Mouse (Mus musculus) midbrain, embryonic 16.5 days (tissue): ENCODE results near the gene Efnb1. TPM values are rescaled to one million over a fixed set of nuclear protein-coding genes. Genes with fewer than 3 reads are reported as not detected.

ENCODE experiments used
- ATAC-seq: fragments of 200-750 bp; cut with Nextera tagmentation; 2 replicates; pipeline ENCODE4 v1.8.0; 2017; ENCODE audit warnings: moderate TSS enrichment
- H3K27ac ChIP-seq: fragments of 300-500 bp; sonication (generic); 2 replicates; pipeline ENCODE4 v1.5.1; 2014; ENCODE audit warnings: mild to moderate bottlenecking, low read length, mixed read lengths
- H3K27me3 ChIP-seq: fragments of 300-500 bp; sonication (generic); 2 replicates; pipeline ENCODE4 v1.6.1; 2014; ENCODE audit warnings: low read depth, low read length, mixed read lengths; ENCODE audit not compliant: control insufficient read depth, insufficient read depth
- H3K36me3 ChIP-seq: fragments of 300-500 bp; sonication (generic); 2 replicates; pipeline ENCODE4 v1.6.1; 2014; ENCODE audit warnings: mild to moderate bottlenecking, low read length, moderate library complexity, mixed read lengths; ENCODE audit not compliant: control insufficient read depth, insufficient read depth
- H3K4me1 ChIP-seq: fragments of 300-500 bp; sonication (generic); 2 replicates; pipeline ENCODE4 v1.6.1; 2014; ENCODE audit warnings: mild to moderate bottlenecking, low read length, mixed read lengths; ENCODE audit not compliant: control insufficient read depth, insufficient read depth
- H3K4me2 ChIP-seq: fragments of 300-500 bp; sonication (generic); 2 replicates; pipeline ENCODE4 v1.6.1; 2014; ENCODE audit warnings: mild to moderate bottlenecking, low read length, mixed read lengths
- H3K4me3 ChIP-seq: fragments of 300-500 bp; sonication (generic); 2 replicates; pipeline ENCODE4 v1.5.1; 2014; ENCODE audit warnings: low read depth, mild to moderate bottlenecking, low read length, moderate library complexity, mixed read lengths
- H3K9ac ChIP-seq: fragments of 300-500 bp; sonication (generic); 2 replicates; pipeline ENCODE4 v1.6.1; 2014; ENCODE audit warnings: low read depth, low read length, mixed read lengths
- H3K9me3 ChIP-seq: fragments of 300-500 bp; sonication (generic); replicated peaks from 2 replicates; pipeline ENCODE4 v1.6.1; 2014; ENCODE audit warnings: mild to moderate bottlenecking, low read length, mixed read lengths; ENCODE audit not compliant: control insufficient read depth, poor library complexity, severe bottlenecking
- WGBS: fragments of 180-500 bp; shearing (Covaris S2); extraction: QIAGEN DNeasy Blood & Tissue Kit; methylation state at CpG from one replicate; pipeline ENCODE4 v1.1.7; 2014; 5-methylcytosine and 5-hydroxymethylcytosine counted together
- polyA plus RNA-seq: library from polyadenylated mRNA; unstranded; fragments of >200 nt; fragmentation: Nextera tagmentation; extraction: Ambion mirVana; gene quantifications from 2 replicates; pipeline ENCODE4 v1.2.1, GENCODE M21; 2015

The Efnb1 gene
- polyA plus RNA-seq, 1 experiment from 2014 or later, result 15.6 TPM

DNA sequence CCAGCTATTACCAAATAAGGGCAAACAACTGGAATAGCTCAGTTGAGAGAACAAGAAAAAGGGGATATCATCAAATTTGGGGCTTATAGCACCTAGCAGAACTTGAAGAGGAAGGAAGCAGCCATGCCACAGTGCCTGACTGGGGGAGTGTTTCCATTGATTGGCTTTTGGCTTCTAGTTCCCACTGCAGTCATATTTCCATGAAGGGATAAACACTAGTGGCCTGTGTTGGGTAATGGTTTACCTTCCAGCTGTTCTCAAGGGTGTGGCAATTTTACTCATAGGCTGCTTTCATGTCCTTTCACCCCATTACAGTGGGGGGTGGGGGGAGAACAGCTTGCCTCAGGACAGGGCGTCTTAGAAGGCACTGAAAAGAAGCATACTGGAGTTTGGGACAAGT, 31.1 kb downstream of the Efnb1 start:
- H3K4me1 ChIP-seq, result no peaks in the 10 kb centered on the region
- no peaks in the 10 kb centered on the region for H3K36me3 ChIP-seq
- no peak overlapping the region for H3K4me3 ChIP-seq
- no peak overlapping the region for H3K27ac ChIP-seq
- H3K4me2 ChIP-seq, result no peak overlapping the region
- peaks cover 3% of the 10 kb centered on the region; the same call in 1 of the 2 replicates for H3K27me3 ChIP-seq
- H3K9me3 ChIP-seq, result no peaks in the 10 kb centered on the region
- WGBS, result 83% methylated on average over 1 of the region's 1 CpGs
- ATAC-seq, result no peak
- no peak overlapping the region for H3K9ac ChIP-seq

DNA sequence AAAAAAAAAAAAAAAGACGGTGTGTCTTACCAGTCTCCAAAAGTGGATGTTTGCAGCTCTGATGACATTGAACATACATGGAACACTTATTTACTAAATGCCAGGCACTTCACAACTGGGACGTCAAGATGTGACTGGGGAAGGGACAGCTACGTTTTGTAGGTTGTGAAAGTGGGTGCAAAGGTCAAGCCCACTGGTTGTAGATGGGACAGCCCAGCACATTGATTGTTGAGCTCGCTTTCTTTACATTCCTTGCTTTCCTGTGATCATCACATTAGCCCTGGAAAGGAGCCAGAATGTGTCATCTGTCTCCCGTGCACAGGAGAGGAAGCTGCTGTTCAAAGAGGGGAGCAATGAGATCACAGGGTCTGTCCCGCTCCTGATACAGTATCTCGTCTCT, 31.6 kb downstream of the Efnb1 start:
- WGBS, result 77% methylated on average over 7 of the region's 7 CpGs
- no peak overlapping the region for H3K4me3 ChIP-seq
- peaks cover 4% of the 10 kb centered on the region; the same call in 1 of the 2 replicates for H3K27me3 ChIP-seq

GRCm38 (mm10) chrX:99172301-99172700, 36.4 kb downstream of the Efnb1 start:
- no peak for ATAC-seq
- Histone ChIP-seq H3K27me3 (peaks cover 3% of the 10 kb centered on the region; the same call in 1 of the 2 replicates), H3K4me1 (no peaks in the 10 kb centered on the region), H3K36me3 (no peaks in the 10 kb centered on the region), H3K4me3 (no peak overlapping the region), H3K9ac (no peak overlapping the region), H3K4me2 (no peak overlapping the region), H3K9me3 (no peaks in the 10 kb centered on the region), H3K27ac (no peak overlapping the region)
- WGBS, result 39% methylated on average over 5 of the region's 5 CpGs

More for the DNA sequence above, 31.6 kb downstream of the Efnb1 start:
- H3K9ac ChIP-seq, result no peak overlapping the region
- no peak overlapping the region for H3K27ac ChIP-seq
- H3K36me3 ChIP-seq, result no peaks in the 10 kb centered on the region
- no peak overlapping the region for H3K4me2 ChIP-seq
- no peaks in the 10 kb centered on the region for H3K4me1 ChIP-seq
- H3K9me3 ChIP-seq, result no peaks in the 10 kb centered on the region
- no peak for ATAC-seq

GRCm38 (mm10) chrX:99185081-99185596, 49.2 kb downstream of the Efnb1 start:
- H3K27me3 ChIP-seq, result peaks cover 3% of the 10 kb centered on the region
- no peak for ATAC-seq
- H3K9ac ChIP-seq, result no peak overlapping the region
- H3K4me3 ChIP-seq, result no peak overlapping the region
- no peaks in the 10 kb centered on the region for H3K4me1 ChIP-seq
- WGBS, result 42% methylated on average over 8 of the region's 9 CpGs
- no peak overlapping the region for H3K4me2 ChIP-seq
- no peaks in the 10 kb centered on the region for H3K9me3 ChIP-seq
- H3K36me3 ChIP-seq, result no peaks in the 10 kb centered on the region
- no peak overlapping the region for H3K27ac ChIP-seq

- no peak overlapping the region for H3K4me3 ChIP-seq
- peak; percentile 42; the same call in 1 of the 2 replicates for ATAC-seq
- H3K4me1 ChIP-seq, result no peaks in the 10 kb centered on the region
- no peak overlapping the region for H3K4me2 ChIP-seq
- H3K27ac ChIP-seq, result no peak overlapping the region
- H3K36me3 ChIP-seq, result no peaks in the 10 kb centered on the region
- 31% methylated on average over 10 of the region's 10 CpGs for WGBS
- no peak overlapping the region for H3K9ac ChIP-seq
- no peaks in the 10 kb centered on the region for H3K9me3 ChIP-seq
- H3K27me3 ChIP-seq, result peaks cover 7% of the 10 kb centered on the region
These were observed 50.8 kb downstream of the Efnb1 start for GRCm38 (mm10) chrX:99186497-99187435.

DNA sequence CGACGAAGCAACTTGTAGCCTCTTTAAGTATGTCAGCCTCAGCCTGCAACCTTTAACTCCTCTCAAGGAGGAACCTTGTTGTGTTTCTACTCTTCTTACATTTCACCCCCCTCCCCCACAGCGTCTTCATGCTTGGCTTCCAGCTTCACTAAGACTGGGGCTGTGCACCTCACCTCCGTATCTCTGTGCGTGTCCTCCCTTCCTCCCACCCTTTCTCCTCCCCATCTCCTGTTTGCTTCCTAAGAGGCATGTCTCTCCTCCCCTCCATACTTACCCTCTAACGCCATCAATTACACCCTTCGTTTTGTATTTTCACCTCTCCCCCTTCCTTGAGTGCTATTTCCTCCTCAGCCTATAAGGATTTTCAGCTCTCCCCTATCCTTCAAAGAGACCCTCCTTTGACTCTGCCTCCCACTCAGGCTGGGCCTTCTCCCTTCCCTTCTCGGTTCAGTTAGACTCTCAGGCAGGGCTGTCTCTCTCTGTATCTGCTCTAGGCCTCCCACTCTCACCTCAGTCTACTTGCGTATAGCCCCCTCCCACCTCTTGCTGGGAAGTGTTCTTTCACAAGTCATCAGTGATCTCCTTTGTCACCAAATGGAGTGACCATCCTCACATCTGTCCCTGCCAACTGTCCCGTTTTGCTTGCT, 55.6 kb downstream of the Efnb1 start:
- no peak overlapping the region for H3K4me3 ChIP-seq
- H3K27me3 ChIP-seq, result peaks cover 7% of the 10 kb centered on the region
- no peak overlapping the region for H3K27ac ChIP-seq
- no peak for ATAC-seq
- H3K36me3 ChIP-seq, result no peaks in the 10 kb centered on the region
- no peak overlapping the region for H3K4me2 ChIP-seq
- WGBS, result 70% methylated on average over 10 of the region's 10 CpGs
- no peak overlapping the region for H3K9ac ChIP-seq
- H3K9me3 ChIP-seq, result no peaks in the 10 kb centered on the region
- H3K4me1 ChIP-seq, result no peaks in the 10 kb centered on the region

GRCm38 (mm10) chrX:99196910-99197309, 61.0 kb downstream of the Efnb1 start:
- Histone ChIP-seq H3K36me3 (no peaks in the 10 kb centered on the region), H3K27me3 (peaks cover 3% of the 10 kb centered on the region), H3K4me1 (no peaks in the 10 kb centered on the region; the same call in none of the 2 replicates), H3K27ac (no peak overlapping the region), H3K9me3 (no peaks in the 10 kb centered on the region), H3K4me3 (no peak overlapping the region), H3K4me2 (no peak overlapping the region), H3K9ac (no peak overlapping the region)
- WGBS, result 26% methylated on average over 7 of the region's 9 CpGs
- no peak for ATAC-seq

- 37% methylated on average over 7 of the region's 9 CpGs for WGBS
- ATAC-seq, result peak; percentile 78
- no peaks in the 10 kb centered on the region for H3K9me3 ChIP-seq
- no peaks in the 10 kb centered on the region for H3K36me3 ChIP-seq
- peak overlapping the region; percentile 46; the same call in 1 of the 2 replicates for H3K9ac ChIP-seq
- H3K27ac ChIP-seq, result peak overlapping the region; percentile 76
- H3K4me2 ChIP-seq, result peak overlapping the region; percentile 45
- H3K27me3 ChIP-seq, result peaks cover 3% of the 10 kb centered on the region
- no peaks in the 10 kb centered on the region; the same call in none of the 2 replicates for H3K4me1 ChIP-seq
- H3K4me3 ChIP-seq, result 0 out of 2 replicates have a peak overlapping the region, but pooled peaks have one; percentile 19
These were observed 62.6 kb downstream of the Efnb1 start for GRCm38 (mm10) chrX:99198532-99198931.
